Mouse (Mus musculus): ENCODE measurements around the gene Vps53. TPM values are rescaled to one million over a fixed set of nuclear protein-coding genes. Genes with fewer than 3 reads are reported as not detected.
"Not testable (repeated sequence)": the region's sequence is repeated elsewhere in the genome, so short reads cannot be mapped to it uniquely, and the experiment has no call there.

Gene Vps53
- polyA plus RNA-seq, 1 experiment from 2014 or later, result 63.8 TPM

GRCm38 (mm10) chr11:76211595-76211994, 32.1 kb upstream of the Vps53 start:
- not testable (repeated sequence) for H3K9me3 ChIP-seq (replicated peaks; ENCODE audit: control insufficient read depth, low read length); H3K4me1 ChIP-seq (ENCODE audit: control insufficient read depth, insufficient read depth, low read length); H3K4me3 ChIP-seq (ENCODE audit: low read depth, low read length); H3K27me3 ChIP-seq (replicated peaks; ENCODE audit: control insufficient read depth, insufficient read depth, low read length); DNase-seq (ENCODE audit: low spot score); H3K4me2 ChIP-seq (ENCODE audit: low read length); ATAC-seq; H3K27ac ChIP-seq (ENCODE audit: low read depth, low read length); H3K9ac ChIP-seq (ENCODE audit: low read length)
- peaks cover 65% of the 10 kb centered on the region for H3K36me3 ChIP-seq (ENCODE audit: control insufficient read depth, insufficient read depth, low read length)
- WGBS, result 94% methylated on average over 4 of the region's 6 CpGs

GRCm38 (mm10) chr11:76210228-76210985, 31.0 kb upstream of the Vps53 start:
- ATAC-seq (no peak), DNase-seq (ENCODE audit: low spot score) (no peak)
- WGBS, result 91% methylated on average over 13 of the region's 13 CpGs
- Histone ChIP-seq H3K4me2 (ENCODE audit: low read length) (no peak overlapping the region), H3K4me3 (ENCODE audit: low read depth, low read length) (no peak overlapping the region), H3K36me3 (ENCODE audit: control insufficient read depth, insufficient read depth, low read length) (peaks cover 77% of the 10 kb centered on the region), H3K9me3 (replicated peaks; ENCODE audit: control insufficient read depth, low read length) (no peaks in the 10 kb centered on the region), H3K9ac (ENCODE audit: low read length) (no peak overlapping the region), H3K27me3 (replicated peaks; ENCODE audit: control insufficient read depth, insufficient read depth, low read length) (no peaks in the 10 kb centered on the region), H3K4me1 (ENCODE audit: control insufficient read depth, insufficient read depth, low read length) (no peaks in the 10 kb centered on the region), H3K27ac (ENCODE audit: low read depth, low read length) (no peak overlapping the region)

- no peak overlapping the region for H3K4me2 ChIP-seq (ENCODE audit: low read length)
- no peaks in the 10 kb centered on the region for H3K27me3 ChIP-seq (replicated peaks; ENCODE audit: control insufficient read depth, insufficient read depth, low read length)
- WGBS, result 85% methylated on average over 5 of the region's 5 CpGs
- no peaks in the 10 kb centered on the region for H3K9me3 ChIP-seq (replicated peaks; ENCODE audit: control insufficient read depth, low read length)
- no peak for ATAC-seq
- DNase-seq (ENCODE audit: low spot score), result no peak
- no peak overlapping the region for H3K9ac ChIP-seq (ENCODE audit: low read length)
- H3K36me3 ChIP-seq (ENCODE audit: control insufficient read depth, insufficient read depth, low read length), result peaks cover 63% of the 10 kb centered on the region
- H3K4me3 ChIP-seq (ENCODE audit: low read depth, low read length), result no peak overlapping the region
- H3K27ac ChIP-seq (ENCODE audit: low read depth, low read length), result no peak overlapping the region
- H3K4me1 ChIP-seq (ENCODE audit: control insufficient read depth, insufficient read depth, low read length), result no peaks in the 10 kb centered on the region
Measured at GRCm38 (mm10) chr11:76206793-76207192, 27.3 kb upstream of the Vps53 start.

- Histone ChIP-seq H3K9ac (ENCODE audit: low read length) (peak overlapping the region; percentile 94), H3K36me3 (ENCODE audit: control insufficient read depth, insufficient read depth, low read length) (peaks cover 24% of the 10 kb centered on the region), H3K9me3 (replicated peaks; ENCODE audit: control insufficient read depth, low read length) (no peaks in the 10 kb centered on the region), H3K4me1 (ENCODE audit: control insufficient read depth, insufficient read depth, low read length) (no peaks in the 10 kb centered on the region), H3K27ac (ENCODE audit: low read depth, low read length) (peak overlapping the region; percentile 75), H3K4me3 (ENCODE audit: low read depth, low read length) (peak overlapping the region; percentile 94), H3K4me2 (ENCODE audit: low read length) (peak overlapping the region; percentile 97), H3K27me3 (replicated peaks; ENCODE audit: control insufficient read depth, insufficient read depth, low read length) (no peaks in the 10 kb centered on the region)
- WGBS, result under 1% methylated on average over 65 of the region's 90 CpGs
- peak; percentile 87 for DNase-seq (ENCODE audit: low spot score)
- peak; percentile 99 for ATAC-seq
Measured at GRCm38 (mm10) chr11:76201761-76202674, 22.6 kb upstream of the Vps53 start.

DNA sequence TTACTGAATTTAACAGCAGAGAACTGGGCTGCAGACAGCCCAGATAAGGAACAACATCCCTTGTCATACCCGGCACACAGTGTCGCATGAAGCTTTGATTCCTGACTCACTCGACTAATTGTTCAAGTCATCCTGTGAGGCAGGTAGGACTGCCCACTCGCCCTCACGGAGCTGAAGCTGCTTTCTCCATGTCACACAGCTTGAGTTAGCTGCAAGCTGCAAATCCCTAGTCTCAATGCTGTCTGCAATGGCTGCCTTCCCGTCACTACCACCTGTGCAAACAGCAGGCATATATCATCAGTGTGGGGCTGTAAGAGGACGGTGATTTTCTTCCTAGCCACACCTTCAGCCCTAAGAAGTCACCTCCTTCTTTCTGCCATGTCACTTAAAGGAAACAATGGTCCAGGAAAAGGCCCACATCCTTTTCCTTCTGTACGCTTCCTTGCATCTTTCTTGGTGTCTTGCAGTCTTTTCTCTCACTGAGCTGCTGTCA, 17.6 kb upstream of the Vps53 start:
- Histone ChIP-seq H3K4me2 (ENCODE audit: low read length) (no peak overlapping the region), H3K27ac (ENCODE audit: low read depth, low read length) (no peak overlapping the region), H3K4me1 (ENCODE audit: control insufficient read depth, insufficient read depth, low read length) (no peaks in the 10 kb centered on the region), H3K27me3 (replicated peaks; ENCODE audit: control insufficient read depth, insufficient read depth, low read length) (no peaks in the 10 kb centered on the region), H3K36me3 (ENCODE audit: control insufficient read depth, insufficient read depth, low read length) (no peaks in the 10 kb centered on the region), H3K9me3 (replicated peaks; ENCODE audit: control insufficient read depth, low read length) (no peaks in the 10 kb centered on the region), H3K9ac (ENCODE audit: low read length) (no peak overlapping the region), H3K4me3 (ENCODE audit: low read depth, low read length) (no peak overlapping the region)
- DNase-seq (ENCODE audit: low spot score) (no peak), ATAC-seq (no peak)
- WGBS, result 42% methylated on average over 8 of the region's 8 CpGs

DNA sequence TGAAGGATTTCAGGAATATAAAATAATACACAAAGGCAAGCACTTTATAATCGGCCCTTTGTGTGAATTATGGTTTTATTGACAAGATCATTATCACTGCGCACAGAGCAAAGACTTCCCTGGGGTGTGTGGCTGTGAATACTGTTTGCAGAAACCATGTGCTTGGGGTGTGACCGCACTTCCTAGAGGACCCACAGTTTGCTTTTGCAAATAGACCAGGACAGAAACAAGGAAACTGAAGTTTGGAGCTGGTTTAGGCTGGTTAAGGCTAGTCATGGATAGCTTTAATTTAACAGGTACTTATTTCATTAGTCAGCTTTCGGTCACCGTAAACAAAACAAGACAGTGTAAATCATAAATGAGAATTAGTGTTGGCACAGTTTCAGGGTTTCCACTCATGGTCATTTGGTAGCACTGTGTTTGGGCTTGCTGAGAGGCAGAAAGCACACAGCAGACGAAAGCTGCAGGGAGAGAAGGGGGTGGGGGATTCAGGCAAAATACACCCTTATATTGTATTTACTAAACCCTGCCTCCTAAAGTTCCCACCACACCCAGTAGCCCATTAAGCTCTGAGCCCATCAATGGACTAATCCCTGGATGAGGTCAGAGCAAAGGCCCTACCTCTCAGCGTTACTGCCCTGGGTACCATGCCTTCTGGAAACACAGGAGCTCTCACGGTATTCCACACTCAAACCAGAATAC, 17.0 kb upstream of the Vps53 start:
- Histone ChIP-seq H3K36me3 (ENCODE audit: control insufficient read depth, insufficient read depth, low read length) (no peaks in the 10 kb centered on the region), H3K27me3 (replicated peaks; ENCODE audit: control insufficient read depth, insufficient read depth, low read length) (no peaks in the 10 kb centered on the region), H3K4me1 (ENCODE audit: control insufficient read depth, insufficient read depth, low read length) (no peaks in the 10 kb centered on the region), H3K27ac (ENCODE audit: low read depth, low read length) (no peak overlapping the region), H3K4me3 (ENCODE audit: low read depth, low read length) (no peak overlapping the region), H3K4me2 (ENCODE audit: low read length) (no peak overlapping the region), H3K9ac (ENCODE audit: low read length) (no peak overlapping the region), H3K9me3 (replicated peaks; ENCODE audit: control insufficient read depth, low read length) (no peaks in the 10 kb centered on the region)
- no peak for ATAC-seq
- WGBS, result 54% methylated on average over 8 of the region's 8 CpGs
- DNase-seq (ENCODE audit: low spot score), result no peak

DNA sequence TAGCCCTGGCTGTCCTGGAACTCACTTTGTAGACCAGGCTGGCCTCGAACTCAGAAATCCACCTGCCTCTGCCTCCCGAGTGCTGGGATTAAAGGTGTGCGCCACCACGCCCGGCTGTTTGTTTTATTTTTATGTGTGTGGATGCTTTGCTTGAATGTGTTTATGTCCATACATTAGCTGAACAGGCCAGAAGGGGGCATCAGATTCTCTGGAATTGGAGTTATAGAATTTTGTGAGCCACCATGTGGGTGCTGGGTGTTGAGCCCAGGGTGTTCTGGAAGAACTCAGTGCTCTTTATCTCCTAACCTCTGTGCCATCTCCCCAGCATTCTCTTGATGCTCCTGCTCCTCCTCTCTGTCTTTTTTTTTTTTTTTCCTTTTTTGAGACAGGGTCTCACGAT, 7.5 kb upstream of the Vps53 start:
- no peak for DNase-seq (ENCODE audit: low spot score)
- H3K9me3 ChIP-seq (replicated peaks; ENCODE audit: control insufficient read depth, low read length), result no peaks in the 10 kb centered on the region
- H3K27me3 ChIP-seq (replicated peaks; ENCODE audit: control insufficient read depth, insufficient read depth, low read length), result no peaks in the 10 kb centered on the region
- no peak overlapping the region for H3K9ac ChIP-seq (ENCODE audit: low read length)
- no peaks in the 10 kb centered on the region for H3K36me3 ChIP-seq (ENCODE audit: control insufficient read depth, insufficient read depth, low read length)
- no peak for ATAC-seq
- no peak overlapping the region for H3K27ac ChIP-seq (ENCODE audit: low read depth, low read length)
- H3K4me2 ChIP-seq (ENCODE audit: low read length), result no peak overlapping the region
- WGBS, result 86% methylated on average over 6 of the region's 6 CpGs
- H3K4me3 ChIP-seq (ENCODE audit: low read depth, low read length), result no peak overlapping the region
- H3K4me1 ChIP-seq (ENCODE audit: control insufficient read depth, insufficient read depth, low read length), result no peaks in the 10 kb centered on the region

- H3K27ac ChIP-seq (ENCODE audit: low read depth, low read length), result no peak overlapping the region
- no peak overlapping the region for H3K4me3 ChIP-seq (ENCODE audit: low read depth, low read length)
- H3K27me3 ChIP-seq (replicated peaks; ENCODE audit: control insufficient read depth, insufficient read depth, low read length), result no peaks in the 10 kb centered on the region
- no peaks in the 10 kb centered on the region for H3K9me3 ChIP-seq (replicated peaks; ENCODE audit: control insufficient read depth, low read length)
- no peak overlapping the region for H3K4me2 ChIP-seq (ENCODE audit: low read length)
- peaks cover 5% of the 10 kb centered on the region for H3K4me1 ChIP-seq (ENCODE audit: control insufficient read depth, insufficient read depth, low read length)
- DNase-seq (ENCODE audit: low spot score) (no peak), ATAC-seq (no peak)
- no peaks in the 10 kb centered on the region for H3K36me3 ChIP-seq (ENCODE audit: control insufficient read depth, insufficient read depth, low read length)
- 90% methylated on average over 4 of the region's 4 CpGs for WGBS
- no peak overlapping the region for H3K9ac ChIP-seq (ENCODE audit: low read length)
Measured at GRCm38 (mm10) chr11:76183745-76184144, 4.3 kb upstream of the Vps53 start.

Data from forebrain, embryonic 14.5 days (tissue).